Mouse (Mus musculus): ENCODE results near the gene 4930590J08Rik.
"Not testable (repeated sequence)": the region's sequence is repeated elsewhere in the genome, so short reads cannot be mapped to it uniquely, and the experiment has no call there.

Gene 4930590J08Rik

GRCm38 (mm10) chr6:91902509-91902908, at the start of gene 4930590J08Rik:
4930590J08Rik (plus strand) TSS chr6:91902809.
- in situ Hi-C loops (cut with MboI; ENCODE audit: unreplicated experiment in 2 of 2): loop anchor here (5.0 kb wide), 2 partner anchors 365 to 370 kb away; no protein-coding TSS in a partner anchor

- in situ Hi-C loops (cut with MboI; ENCODE audit: unreplicated experiment in 2 of 2): no loop called here
These were observed 44.3 kb upstream of the 4930590J08Rik start for GRCm38 (mm10) chr6:91858339-91858738.

GRCm38 (mm10) chr6:91862848-91863247, 39.8 kb upstream of the 4930590J08Rik start:
- in situ Hi-C loops (cut with MboI; ENCODE audit: unreplicated experiment in 2 of 2): no loop called here

GRCm38 (mm10) chr6:91864595-91864994, 38.0 kb upstream of the 4930590J08Rik start:
- in situ Hi-C loops (cut with MboI; ENCODE audit: unreplicated experiment in 2 of 2): no loop called here

GRCm38 (mm10) chr6:91865601-91866000, 37.0 kb upstream of the 4930590J08Rik start:
- in situ Hi-C loops (cut with MboI; ENCODE audit: unreplicated experiment in 2 of 2): no loop called here

GRCm38 (mm10) chr6:91868091-91868490, 34.5 kb upstream of the 4930590J08Rik start:
- in situ Hi-C loops (cut with MboI; ENCODE audit: unreplicated experiment in 2 of 2): no loop called here

- in situ Hi-C loops (cut with MboI; ENCODE audit: unreplicated experiment in 2 of 2): no loop called here
These were observed 29.8 kb upstream of the 4930590J08Rik start for GRCm38 (mm10) chr6:91872781-91873180.

GRCm38 (mm10) chr6:91877885-91878651, 24.5 kb upstream of the 4930590J08Rik start, which contains the start of gene Ccdc174:
Ccdc174 (plus strand) TSS chr6:91878053.
- in situ Hi-C loops (cut with MboI; ENCODE audit: unreplicated experiment in 2 of 2): loop anchor here (5.0 to 25.0 kb wide), 3 partner anchors 201 to 816 kb away; partner anchors contain the start of genes Lsm3 (in 1 of the 2) and Xpc (in 1 of the 2)

GRCm38 (mm10) chr6:91883859-91884258, 18.8 kb upstream of the 4930590J08Rik start:
- in situ Hi-C loops (cut with MboI; ENCODE audit: unreplicated experiment in 2 of 2): loop anchor here (10.0 to 25.0 kb wide), 3 partner anchors 359 to 822 kb away; partner anchors contain the start of genes Lsm3 (in 1 of the 2) and Xpc (in 1 of the 2)

GRCm38 (mm10) chr6:91889255-91889906, 13.2 kb upstream of the 4930590J08Rik start:
- in situ Hi-C loops (cut with MboI; ENCODE audit: unreplicated experiment in 2 of 2): loop anchor here (10.0 to 25.0 kb wide), 3 partner anchors 365 to 827 kb away; partner anchors contain the start of genes Lsm3 (in 1 of the 2) and Xpc (in 1 of the 2)

- in situ Hi-C loops (cut with MboI; ENCODE audit: unreplicated experiment in 2 of 2): loop anchor here (25.0 kb wide), 2 partner anchors 378 to 828 kb away; partner anchors contain the start of genes Lsm3 (in 1 of the 2) and Xpc (in 1 of the 2)
These were observed 12.0 kb upstream of the 4930590J08Rik start for GRCm38 (mm10) chr6:91890615-91891014.

- in situ Hi-C loops (cut with MboI; ENCODE audit: unreplicated experiment in 2 of 2): loop anchor here (25.0 kb wide), 2 partner anchors 379 to 829 kb away; partner anchors contain the start of genes Lsm3 (in 1 of the 2) and Xpc (in 1 of the 2)
These were observed 10.8 kb upstream of the 4930590J08Rik start for GRCm38 (mm10) chr6:91891776-91892175.

GRCm38 (mm10) chr6:91896783-91897182, 5.8 kb upstream of the 4930590J08Rik start:
- in situ Hi-C loops (cut with MboI; ENCODE audit: unreplicated experiment in 2 of 2): loop anchor here (5.0 to 25.0 kb wide), 4 partner anchors 171 to 834 kb away; partner anchors contain the start of genes Lsm3 (in 1 of the 2) and Xpc (in 1 of the 2)

- in situ Hi-C loops (cut with MboI; ENCODE audit: unreplicated experiment in 2 of 2): loop anchor here (5.0 kb wide), 2 partner anchors 366 to 371 kb away; no protein-coding TSS in a partner anchor
These were observed 1.1 kb upstream of the 4930590J08Rik start for GRCm38 (mm10) chr6:91901505-91901904.

GRCm38 (mm10) chr6:91914011-91914410, 11.4 kb downstream of the 4930590J08Rik start:
- in situ Hi-C loops (cut with MboI; ENCODE audit: unreplicated experiment in 2 of 2): no loop called here

- in situ Hi-C loops (cut with MboI; ENCODE audit: unreplicated experiment in 2 of 2): no loop called here
These were observed 14.7 kb downstream of the 4930590J08Rik start for GRCm38 (mm10) chr6:91917286-91917685.

GRCm38 (mm10) chr6:91917716-91918115, 15.1 kb downstream of the 4930590J08Rik start:
- in situ Hi-C loops (cut with MboI; ENCODE audit: unreplicated experiment in 2 of 2): no loop called here

GRCm38 (mm10) chr6:91931231-91931630, 28.6 kb downstream of the 4930590J08Rik start:
- in situ Hi-C loops (cut with MboI; ENCODE audit: unreplicated experiment in 2 of 2): no loop called here

- in situ Hi-C loops (cut with MboI; ENCODE audit: unreplicated experiment in 2 of 2): no loop called here
These were observed 35.9 kb downstream of the 4930590J08Rik start for GRCm38 (mm10) chr6:91938491-91938890.

- in situ Hi-C loops (cut with MboI; ENCODE audit: unreplicated experiment in 2 of 2): no loop called here
These were observed 45.8 kb downstream of the 4930590J08Rik start for GRCm38 (mm10) chr6:91948426-91948825.

GRCm38 (mm10) chr6:91958015-91958414, 55.4 kb downstream of the 4930590J08Rik start:
- in situ Hi-C loops (cut with MboI; ENCODE audit: unreplicated experiment in 2 of 2): not testable (repeated sequence)
